Mouse (Mus musculus): ENCODE data around the gene Ube2d3.

GRCm38 (mm10) chr3:135421310-135421594 is 16.7 kb upstream of the Ube2d3 start:
- no peak for TF ChIP-seq POLR2A (IDR thresholded peaks at IDR 0.05; ENCODE audit: borderline replicate concordance, insufficient read depth, low read length)
- TF ChIP-seq CTCF (IDR thresholded peaks at IDR 0.05; ENCODE audit: borderline replicate concordance, insufficient read depth, low read depth, low read length) = no peak

Data from cerebellum, adult 2 months (tissue).